12 mouse cellular contexts compared by ENCODE assay signal in genomic region chr5:125063015-125063414, GRCm38 (mm10). TPM values are rescaled to one million over a fixed set of nuclear protein-coding genes. Genes with fewer than 3 reads are reported as not detected.
A peak's percentile ranks its signal among the peaks of the same experiment; 100 is the strongest.
DNase-seq lines count a peak whose midpoint lies in the region; ATAC-seq and TF ChIP-seq lines count a peak whose summit lies in the region.
"Had no signal": no experiment of that assay in that cellular context is flagged by ENCODE, and none has a peak within 500 bp of the region (broad histone marks: within the 10 kb centered on the region; RNA-seq: fewer than 3 reads in every experiment).

No protein-coding gene starts in this region.

- 52% methylated on average over 17 of the region's 17 CpGs for WGBS in forebrain, embryonic 14.5 days

- H3K4me2 ChIP-seq in forebrain, embryonic 14.5 days (ENCODE audit: low read length), result no peak overlapping the region

- DNase-seq in layer of hippocampus, adult 11-12 months (ENCODE audit: low spot score), result peak; percentile 62
- no peak for DNase-seq in layer of hippocampus, adult 9-10 months (ENCODE audit: low spot score)
- DNase-seq in forebrain, embryonic 14.5 days (ENCODE audit: low spot score), result peak; percentile 67
- DNase-seq in left cerebral cortex, adult 2 months (ENCODE audit: extremely low spot score in 1 of 2, low spot score in 2 of 2), result peak; percentile 55 to 60
- DNase-seq in right cerebral cortex, postnatal 10 days (ENCODE audit: low spot score in 2 of 2), result peak; percentile 56 to 67
- no peak for DNase-seq in spleen, postnatal 14 days (ENCODE audit: low spot score in 2 of 2)
- no peak for DNase-seq in heart, postnatal 14 days
- DNase-seq in urinary bladder, postnatal 14 days (ENCODE audit: low spot score), result no peak
- DNase-seq: embryo, embryonic 11 days; heart, adult 18-20 months had no signal

- peaks cover 29% of the 10 kb centered on the region for H3K4me1 ChIP-seq in forebrain, embryonic 14.5 days (ENCODE audit: control insufficient read depth, insufficient read depth, low read length)

- no peak; the same call in 1 of the 2 replicates for TF ChIP-seq CTCF in left cerebral cortex, adult 2 months (IDR thresholded peaks at IDR 0.05)

- H3K9me3 ChIP-seq in forebrain, embryonic 14.5 days (replicated peaks; ENCODE audit: control insufficient read depth, low read length), result no peaks in the 10 kb centered on the region

- intact Hi-C loops in left cerebral cortex, adult 2 months (cut with DNase I), result no loop called here
- intact Hi-C loops in heart, postnatal 14 days (cut with DNase I), result no loop called here

- no peaks in the 10 kb centered on the region for H3K27me3 ChIP-seq in forebrain, embryonic 14.5 days (replicated peaks; ENCODE audit: control insufficient read depth, insufficient read depth, low read length)
- H3K27me3 ChIP-seq: Patski had no signal

- 0 out of 2 replicates have a peak overlapping the region, but pooled peaks have one; percentile 21 for H3K9ac ChIP-seq in forebrain, embryonic 14.5 days (ENCODE audit: low read length)

- H3K27ac ChIP-seq in forebrain, embryonic 14.5 days (ENCODE audit: low read depth, low read length), result peak overlapping the region; percentile 72
- H3K27ac ChIP-seq in left cerebral cortex, adult 2 months, result peak overlapping the region; percentile 61
- H3K27ac ChIP-seq: macrophage had no signal

- H3K36me3 ChIP-seq in forebrain, embryonic 14.5 days (ENCODE audit: control insufficient read depth, insufficient read depth, low read length), result peaks cover 50% of the 10 kb centered on the region

- no peak overlapping the region for H3K4me3 ChIP-seq in forebrain, embryonic 14.5 days (ENCODE audit: low read depth, low read length)
- H3K4me3 ChIP-seq in left cerebral cortex, adult 2 months, result no peak overlapping the region

- ATAC-seq in forebrain, embryonic 14.5 days, result peak; percentile 40
- ATAC-seq: Patski had no signal

RNA-seq across cellular contexts. Expression of gene Rflna, which starts 60.0 kb away (rescaled TPM):
- polyA plus RNA-seq in forebrain, embryonic 14.5 days (2014; fragmentation: Nextera tagmentation; extraction: Ambion mirVana), result 3.2 and 3.5 TPM in 2 replicates
- total RNA-seq in left cerebral cortex, adult 2 months (2021), result 1 to 10 TPM in 1 of 2 experiments, not detected in 1; 1.0 TPM
- total RNA-seq in heart, postnatal 14 days (2021), result under 1 TPM; 0.39 to 0.60 TPM
- polyA plus RNA-seq: macrophage had no signal

Comparison
In these comparisons a context has a peak if more than half of its experiments do, and no peak if none do; other contexts are left out.
1. DNase-seq: peak in layer of hippocampus, adult 11-12 months (single experiment), forebrain, embryonic 14.5 days (single experiment), left cerebral cortex, adult 2 months (2 of 2) and right cerebral cortex, postnatal 10 days (2 of 2); none in layer of hippocampus, adult 9-10 months (single experiment), spleen, postnatal 14 days (0 of 2), heart, postnatal 14 days (0 of 2) and urinary bladder, postnatal 14 days (single experiment).